Mouse (Mus musculus): ENCODE results near the gene Ccdc57.

Ccdc57 gene

GRCm38 (mm10) chr11:120951731-120952730, 19.4 kb upstream of the Ccdc57 start:
- no peak for DNase-seq (ENCODE audit: low read depth, low spot score)

GRCm38 (mm10) chr11:120951237-120951636, 18.6 kb upstream of the Ccdc57 start:
- no peak for DNase-seq (ENCODE audit: low read depth, low spot score)

DNA sequence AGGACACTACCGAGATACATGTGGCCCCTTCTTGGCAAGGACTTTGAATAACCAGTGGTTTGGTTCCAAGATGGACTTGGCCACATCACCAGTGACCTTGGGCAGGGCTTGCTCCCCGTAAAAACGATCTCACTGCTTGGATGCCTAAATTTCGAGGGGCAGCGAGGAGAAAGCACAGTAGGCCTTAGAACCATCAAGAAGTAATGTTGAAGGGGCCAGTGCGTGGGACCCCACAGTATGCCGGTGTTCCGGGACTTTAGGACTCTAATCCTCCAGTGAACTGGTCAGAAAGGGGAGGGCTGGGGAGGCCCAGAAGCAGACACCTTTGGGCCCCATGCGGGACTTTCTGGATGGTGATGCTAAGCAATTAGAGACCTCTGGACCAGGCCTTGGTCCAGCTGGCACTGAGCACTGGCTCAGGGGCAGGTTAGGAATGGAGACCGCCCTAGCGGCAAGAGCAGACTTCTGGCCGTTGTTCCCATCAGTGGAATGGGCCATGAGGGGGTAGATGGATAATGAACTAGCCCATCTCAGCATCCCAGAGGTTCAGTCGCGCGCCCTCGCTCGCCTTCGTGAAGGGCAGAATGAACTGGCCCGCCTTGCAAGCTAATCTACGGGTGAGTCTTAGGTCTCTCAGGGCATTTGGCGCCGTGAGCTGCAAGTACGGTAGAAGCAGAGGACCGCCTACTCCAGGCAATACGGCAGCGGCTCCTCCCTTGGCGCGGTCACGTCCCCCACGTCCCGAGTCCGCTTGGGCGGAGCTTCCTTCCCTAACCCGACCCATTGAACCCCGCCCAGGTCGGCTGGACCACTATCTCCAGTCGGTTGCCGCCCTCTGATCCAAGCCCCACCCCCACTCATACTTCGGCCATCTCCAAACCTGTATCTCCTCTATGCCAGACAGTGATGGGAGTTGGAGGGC, 17.9 kb upstream of the Ccdc57 start:
- peak; percentile 89 for DNase-seq (ENCODE audit: low read depth, low spot score)

DNA sequence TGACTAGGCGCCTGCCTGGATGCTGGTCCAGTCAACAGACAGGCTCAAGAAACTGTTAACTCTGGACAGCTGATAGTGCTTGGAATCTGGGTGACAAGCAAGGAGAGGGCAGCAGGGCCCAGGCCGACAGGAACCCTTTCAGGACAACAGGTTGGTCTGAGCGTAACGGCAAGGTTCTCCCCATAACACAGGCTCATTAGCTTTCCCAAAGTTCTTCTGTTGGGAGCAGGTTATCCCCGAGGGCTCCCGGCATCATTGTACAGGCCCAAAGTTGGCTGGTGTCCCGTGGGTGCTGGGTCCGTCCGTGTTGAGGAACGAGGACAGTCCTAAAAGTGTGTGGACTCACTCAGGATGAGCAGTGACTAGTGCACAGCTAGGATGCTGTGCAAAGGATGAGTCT, 17.2 kb upstream of the Ccdc57 start:
- no peak for DNase-seq (ENCODE audit: low read depth, low spot score)

DNA sequence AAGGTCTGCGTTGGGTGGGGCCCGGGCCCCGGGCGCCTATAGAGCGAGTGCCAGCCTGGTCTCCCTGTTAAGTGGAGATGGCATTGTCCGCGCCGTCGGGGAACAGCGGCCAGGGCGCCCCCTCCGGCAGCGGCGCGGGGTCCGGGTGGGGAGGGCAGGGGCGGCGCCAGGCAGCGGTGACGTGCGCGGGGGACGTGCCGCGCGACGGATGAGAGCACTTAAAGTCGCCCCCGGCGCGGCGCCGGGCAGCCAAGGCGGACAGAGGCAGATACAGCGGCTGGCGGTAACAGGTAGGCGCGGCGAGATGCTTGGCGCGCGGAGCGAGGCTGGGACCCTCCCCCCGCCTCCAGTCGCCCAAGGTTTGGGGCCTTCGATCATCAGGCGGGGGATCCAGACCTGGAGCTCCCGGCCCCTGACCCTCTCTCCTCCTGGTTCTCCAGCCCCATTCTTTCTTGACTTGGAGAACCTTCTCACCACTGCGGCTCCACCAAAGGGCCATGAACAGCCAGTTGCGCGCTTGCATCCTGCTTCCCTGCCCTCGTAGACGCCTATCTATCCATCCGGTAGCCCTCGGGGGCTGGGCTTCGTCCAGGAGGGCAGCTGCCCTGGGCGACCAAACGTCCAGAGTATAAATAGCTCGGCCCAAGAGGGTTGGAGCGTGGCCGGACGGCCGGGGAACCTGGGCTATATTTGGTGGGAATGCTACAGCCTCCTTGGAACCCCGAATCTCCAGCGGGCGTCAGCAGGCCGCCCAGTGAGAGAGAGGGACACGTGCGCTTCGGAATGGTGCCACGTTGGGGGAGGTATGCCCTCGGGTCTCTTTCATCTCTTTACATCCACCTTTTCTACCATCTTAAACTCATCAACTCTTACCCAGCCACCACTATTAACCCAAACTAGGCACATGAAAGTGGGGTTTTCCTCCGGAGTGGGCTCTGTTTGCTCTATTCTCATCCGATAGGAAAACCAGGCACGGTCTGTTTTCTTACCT, 16.5 kb upstream of the Ccdc57 start:
- peak; percentile 41 for DNase-seq (ENCODE audit: low read depth, low spot score)

DNA sequence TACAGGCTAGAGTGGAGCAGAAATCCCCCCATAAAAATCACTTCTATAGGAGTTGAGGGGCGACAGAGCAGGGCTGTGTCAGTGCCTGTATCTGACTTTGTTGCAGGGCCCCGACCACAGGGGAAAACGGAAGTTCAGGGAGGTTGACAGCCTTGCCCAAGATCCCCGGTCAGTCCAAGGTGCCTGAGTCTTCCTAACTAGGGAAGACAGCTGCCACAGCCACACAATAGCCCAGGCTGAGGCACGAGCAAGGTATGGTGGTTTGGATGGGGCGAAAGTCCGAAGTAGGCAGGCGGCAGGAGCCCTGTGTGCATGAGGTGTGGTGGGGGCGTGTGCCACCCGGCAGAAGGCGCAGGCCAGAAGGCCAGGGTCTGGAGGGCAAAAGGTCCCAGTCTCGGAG, 15.7 kb upstream of the Ccdc57 start, which contains the start of gene Slc16a3:
Slc16a3 (plus strand) TSS at position 153 of the 400 bp plus-strand sequence.
- no peak for DNase-seq (ENCODE audit: low read depth, low spot score)

DNA sequence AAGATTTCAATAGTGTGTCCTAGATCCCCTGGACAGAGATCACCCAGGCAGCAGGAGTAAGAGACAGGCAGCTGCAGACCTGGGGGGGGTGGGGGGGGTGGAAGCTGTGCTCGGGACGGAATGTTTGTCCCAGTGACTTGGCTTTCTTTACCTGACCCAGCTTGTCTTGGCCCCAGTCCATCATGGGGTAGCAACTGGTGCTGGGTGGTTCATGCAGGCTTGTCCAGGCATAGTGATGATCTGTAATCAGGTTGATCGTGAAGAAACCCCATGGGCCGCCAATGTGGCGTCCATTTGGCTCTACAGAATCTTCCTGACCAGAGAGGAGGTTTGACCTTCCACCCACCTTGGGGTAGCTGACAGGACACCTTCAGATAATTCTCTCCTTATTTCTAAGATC, 13.3 kb upstream of the Ccdc57 start:
- no peak for DNase-seq (ENCODE audit: low read depth, low spot score)

DNA sequence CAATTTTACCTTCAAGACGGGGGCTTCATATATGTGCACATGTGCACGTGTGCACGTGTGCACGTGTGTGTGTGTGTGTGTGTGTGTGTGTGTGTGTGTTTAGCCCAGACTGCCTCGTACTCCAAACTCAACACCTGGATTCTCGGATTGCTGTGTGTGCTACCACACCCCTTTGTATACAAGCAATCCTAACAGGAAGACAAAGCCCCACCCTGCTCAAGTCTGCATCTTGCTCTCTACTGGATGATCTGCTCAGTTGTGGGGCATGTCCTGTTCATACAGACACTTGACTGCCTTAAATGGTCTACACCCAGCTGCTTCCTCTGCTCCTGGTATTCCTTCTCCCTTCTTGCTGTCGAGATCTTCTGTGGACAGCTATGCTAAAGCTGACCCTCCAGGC, 12.6 kb upstream of the Ccdc57 start:
- no peak for DNase-seq (ENCODE audit: low read depth, low spot score)

DNA sequence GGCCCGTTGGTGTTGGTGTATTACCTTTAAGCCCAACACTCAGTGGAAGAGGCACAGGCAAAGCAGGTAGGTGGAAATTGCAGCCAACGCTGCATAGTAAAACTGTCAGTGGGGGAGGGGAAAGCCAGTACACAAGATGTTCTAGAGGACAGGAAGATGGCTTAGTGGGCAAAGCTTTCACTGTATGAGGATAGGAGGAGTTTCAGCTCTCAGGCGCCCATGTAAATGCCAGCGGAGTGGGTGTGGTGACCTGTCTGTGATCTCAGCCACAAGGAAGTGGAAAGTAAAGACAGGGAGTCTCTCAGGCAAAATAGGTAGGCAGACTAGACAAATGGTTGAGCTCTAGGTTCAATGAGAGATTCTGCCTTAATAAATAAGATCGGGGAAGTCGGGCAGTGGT, 8.3 kb upstream of the Ccdc57 start:
- no peak for DNase-seq (ENCODE audit: low read depth, low spot score)

GRCm38 (mm10) chr11:120939712-120940341, 7.2 kb upstream of the Ccdc57 start:
- no peak for DNase-seq (ENCODE audit: low read depth, low spot score)

- no peak for DNase-seq (ENCODE audit: low read depth, low spot score)
Measured at GRCm38 (mm10) chr11:120938795-120939194, 6.1 kb upstream of the Ccdc57 start.

DNA sequence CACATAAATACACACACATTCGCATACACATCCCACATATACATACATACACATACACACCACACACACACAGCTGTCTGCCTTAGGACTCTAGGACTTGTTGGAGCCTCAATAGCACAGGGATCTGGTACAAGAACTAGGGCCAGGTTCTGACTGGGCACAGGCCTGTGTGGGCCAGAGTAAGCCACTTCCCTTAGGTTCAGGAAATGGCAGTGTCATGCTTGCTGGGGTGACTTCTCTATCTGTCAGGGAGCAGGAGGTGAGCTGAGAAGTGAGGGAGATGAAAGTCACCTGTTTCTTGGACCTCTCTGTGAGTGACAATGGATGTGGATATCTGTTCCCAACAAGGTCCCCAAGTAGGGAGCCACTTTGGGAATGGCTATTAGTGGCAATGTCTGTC, 5.3 kb upstream of the Ccdc57 start:
- no peak for DNase-seq (ENCODE audit: low read depth, low spot score)

DNA sequence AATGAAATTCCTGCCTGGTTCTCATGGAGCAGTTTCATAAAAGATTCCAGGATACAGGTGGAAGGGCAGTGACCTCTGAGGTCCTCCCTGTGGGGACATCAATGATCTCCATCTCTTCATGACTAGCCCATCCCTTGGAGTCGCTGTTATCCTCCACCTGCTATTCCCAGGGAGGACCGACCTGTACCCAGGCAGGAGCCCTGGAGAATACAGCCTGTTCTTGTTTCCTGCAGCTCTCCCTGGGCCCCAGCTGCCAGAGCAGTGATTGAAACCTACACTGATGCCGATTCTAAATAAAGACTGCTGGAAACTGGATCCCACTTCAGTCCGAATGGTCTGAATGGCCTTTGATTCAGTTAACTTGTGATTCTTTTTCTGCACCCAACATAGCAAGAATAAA, 1.2 kb downstream of the Ccdc57 start:
- DNase-seq (ENCODE audit: low read depth, low spot score): no peak

DNA sequence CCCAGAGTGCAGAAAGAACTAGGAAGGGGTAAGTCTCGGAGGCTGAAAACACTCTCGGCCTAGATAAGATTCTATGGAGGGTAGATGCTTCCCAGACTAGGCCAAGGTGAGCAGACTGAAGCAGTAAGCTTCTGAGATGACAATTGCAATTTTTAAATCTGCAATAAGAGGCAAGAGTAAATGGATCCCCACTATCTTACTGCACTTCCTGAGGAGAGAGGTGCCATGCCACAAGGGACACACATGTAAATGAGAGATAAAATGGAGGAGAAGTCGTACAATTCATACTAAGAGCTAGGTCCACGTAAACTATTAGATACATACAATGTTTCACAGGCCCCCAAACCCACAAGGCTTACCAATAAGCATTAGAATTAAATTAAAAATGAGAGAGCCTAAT, 4.2 kb downstream of the Ccdc57 start:
- DNase-seq (ENCODE audit: low read depth, low spot score): no peak

DNA sequence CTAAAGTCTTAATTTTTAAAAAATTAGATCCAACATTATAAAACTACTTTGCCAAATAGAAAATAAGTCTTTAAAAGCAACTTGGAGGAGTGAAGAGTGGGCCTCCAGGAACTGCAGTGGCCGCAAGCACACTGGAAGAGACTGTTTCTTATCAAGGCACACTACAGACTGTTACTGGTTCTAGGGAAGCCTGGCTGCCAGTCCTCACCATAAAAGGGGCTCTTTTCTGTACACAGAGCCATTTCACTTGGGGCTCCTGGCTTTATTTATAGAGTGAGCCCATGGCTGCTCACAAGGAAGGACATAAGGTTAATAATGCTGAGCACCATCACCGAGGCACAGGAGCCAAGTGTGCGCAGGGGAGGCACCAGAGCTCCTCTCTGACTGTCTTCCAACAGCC, 10.1 kb downstream of the Ccdc57 start:
- DNase-seq (ENCODE audit: low read depth, low spot score): no peak

GRCm38 (mm10) chr11:120917756-120918155, 14.9 kb downstream of the Ccdc57 start:
- DNase-seq (ENCODE audit: low read depth, low spot score): no peak

GRCm38 (mm10) chr11:120916477-120916876, 16.2 kb downstream of the Ccdc57 start:
- no peak for DNase-seq (ENCODE audit: low read depth, low spot score)

DNA sequence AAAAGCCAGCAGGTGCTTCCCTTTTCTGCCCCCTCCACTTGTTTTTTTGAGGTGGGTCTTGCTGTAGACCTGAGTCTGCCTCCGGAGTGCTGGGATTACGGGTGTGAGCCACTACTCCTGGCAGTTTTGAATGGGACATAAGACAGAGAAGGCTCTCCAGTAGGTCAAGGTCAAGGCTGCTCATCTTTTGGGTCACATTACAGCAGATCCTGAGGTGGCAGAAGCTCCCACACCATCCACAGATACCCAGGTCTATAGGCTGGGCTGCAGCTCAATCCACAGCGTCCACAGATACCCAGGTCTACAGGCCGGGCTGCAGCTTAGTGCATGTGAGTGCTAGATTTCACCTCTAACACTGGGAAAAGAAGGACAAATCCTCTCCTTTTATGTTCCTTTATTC, 18.9 kb downstream of the Ccdc57 start:
- DNase-seq (ENCODE audit: low read depth, low spot score): no peak

- DNase-seq (ENCODE audit: low read depth, low spot score): peak; percentile 45
Measured at GRCm38 (mm10) chr11:120905430-120905873, 27.2 kb downstream of the Ccdc57 start.

DNA sequence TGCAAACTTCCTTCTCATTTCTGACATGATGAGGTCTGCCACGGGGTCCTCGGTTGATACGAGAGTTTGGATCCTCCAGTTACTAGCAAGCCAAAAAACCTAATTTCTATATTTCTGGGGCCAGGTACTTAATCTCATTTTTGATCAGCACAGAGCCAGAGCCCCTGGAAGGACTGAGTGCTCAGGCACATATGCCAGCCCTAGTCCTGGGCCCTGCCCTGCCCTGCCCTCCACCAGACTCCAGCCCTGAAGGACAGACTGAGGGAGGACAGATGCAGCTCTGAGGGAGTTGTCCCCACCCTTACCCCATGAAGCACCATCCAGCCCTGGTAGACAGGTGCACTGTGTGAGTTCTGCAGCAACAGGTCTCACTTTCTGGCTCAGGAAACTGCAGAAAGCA, 28.1 kb downstream of the Ccdc57 start:
- no peak for DNase-seq (ENCODE audit: low read depth, low spot score)
